Mouse (Mus musculus): ENCODE data around the gene Mre11a. TPM values are rescaled to one million over a fixed set of nuclear protein-coding genes. Genes with fewer than 3 reads are reported as not detected.

The Mre11a gene
- polyA plus RNA-seq, 1 experiment from 2014 or later, result 4.7 TPM

GRCm38 (mm10) chr9:14859868-14860639, 75.6 kb downstream of the Mre11a start, which contains the start of gene Gpr83:
Gpr83 (plus strand) TSS chr9:14860210.
- DNase-seq (ENCODE audit: low spot score) (peak; percentile 41), ATAC-seq (peak; percentile 35)
- Histone ChIP-seq H3K27ac (ENCODE audit: low read length) (no peak within 1 kb of the TSS), H3K36me3 (ENCODE audit: insufficient read depth, low read length) (no peaks in the 10 kb centered on the region), H3K4me2 (replicated peaks; ENCODE audit: low read depth, low read length) (peak within 1 kb of the TSS; percentile 55), H3K9ac (replicated peaks; ENCODE audit: low read depth) (no peak within 1 kb of the TSS), H3K4me1 (ENCODE audit: insufficient read depth, low read depth, low read length) (no peaks in the 10 kb centered on the region; the same call in 1 of the 2 replicates), H3K27me3 (replicated peaks; ENCODE audit: insufficient read depth, low read length) (peaks cover 36% of the 10 kb centered on the region), H3K9me3 (ENCODE audit: low read length) (no peaks in the 10 kb centered on the region), H3K4me3 (ENCODE audit: low read depth, low read length) (peak within 1 kb of the TSS; percentile 24)
- TF ChIP-seq CTCF (IDR thresholded peaks at IDR 0.05) (no peak), EP300 (IDR thresholded peaks at IDR 0.05) (no peak)
- WGBS, result 2% methylated on average over 39 of the region's 47 CpGs

- no peak overlapping the region for H3K27ac ChIP-seq (ENCODE audit: low read length)
- H3K9me3 ChIP-seq (ENCODE audit: low read length), result no peaks in the 10 kb centered on the region
- no peak overlapping the region for H3K4me2 ChIP-seq (replicated peaks; ENCODE audit: low read depth, low read length)
- no peak overlapping the region for H3K9ac ChIP-seq (replicated peaks; ENCODE audit: low read depth)
- H3K27me3 ChIP-seq (replicated peaks; ENCODE audit: insufficient read depth, low read length), result peaks cover 34% of the 10 kb centered on the region
- DNase-seq (ENCODE audit: low spot score), result no peak
- TF ChIP-seq CTCF (IDR thresholded peaks at IDR 0.05) (no peak), EP300 (IDR thresholded peaks at IDR 0.05) (no peak)
- H3K4me1 ChIP-seq (ENCODE audit: insufficient read depth, low read depth, low read length), result no peaks in the 10 kb centered on the region; the same call in 1 of the 2 replicates
- no peak for ATAC-seq
- no peaks in the 10 kb centered on the region for H3K36me3 ChIP-seq (ENCODE audit: insufficient read depth, low read length)
- no peak overlapping the region for H3K4me3 ChIP-seq (ENCODE audit: low read depth, low read length)
- 82% methylated on average over 3 of the region's 3 CpGs for WGBS
Observed at GRCm38 (mm10) chr9:14863126-14863525, 78.7 kb downstream of the Mre11a start.

GRCm38 (mm10) chr9:14864726-14865125, 80.3 kb downstream of the Mre11a start:
- Histone ChIP-seq H3K4me2 (replicated peaks; ENCODE audit: low read depth, low read length) (no peak overlapping the region), H3K9me3 (ENCODE audit: low read length) (no peaks in the 10 kb centered on the region), H3K4me3 (ENCODE audit: low read depth, low read length) (no peak overlapping the region), H3K36me3 (ENCODE audit: insufficient read depth, low read length) (no peaks in the 10 kb centered on the region), H3K9ac (replicated peaks; ENCODE audit: low read depth) (no peak overlapping the region), H3K27ac (ENCODE audit: low read length) (no peak overlapping the region), H3K4me1 (ENCODE audit: insufficient read depth, low read depth, low read length) (no peaks in the 10 kb centered on the region; the same call in 1 of the 2 replicates), H3K27me3 (replicated peaks; ENCODE audit: insufficient read depth, low read length) (peaks cover 18% of the 10 kb centered on the region)
- TF ChIP-seq CTCF (IDR thresholded peaks at IDR 0.05), result no peak
- TF ChIP-seq EP300 (IDR thresholded peaks at IDR 0.05), result no peak
- ATAC-seq (no peak), DNase-seq (ENCODE audit: low spot score) (no peak)
- WGBS, result 76% methylated on average over 9 of the region's 9 CpGs

- DNase-seq (ENCODE audit: low spot score) (peak; percentile 68), ATAC-seq (peak; percentile 62)
- H3K4me1 ChIP-seq (ENCODE audit: insufficient read depth, low read depth, low read length), result no peaks in the 10 kb centered on the region
- WGBS, result 27% methylated on average over 7 of the region's 7 CpGs
- no peak overlapping the region for H3K9ac ChIP-seq (replicated peaks; ENCODE audit: low read depth)
- H3K9me3 ChIP-seq (ENCODE audit: low read length), result no peaks in the 10 kb centered on the region
- no peak overlapping the region for H3K27ac ChIP-seq (ENCODE audit: low read length)
- TF ChIP-seq EP300 (IDR thresholded peaks at IDR 0.05), result no peak
- TF ChIP-seq CTCF (IDR thresholded peaks at IDR 0.05), result peak; percentile 87
- H3K4me3 ChIP-seq (ENCODE audit: low read depth, low read length), result no peak overlapping the region
- no peak overlapping the region for H3K4me2 ChIP-seq (replicated peaks; ENCODE audit: low read depth, low read length)
- no peaks in the 10 kb centered on the region for H3K27me3 ChIP-seq (replicated peaks; ENCODE audit: insufficient read depth, low read length)
- H3K36me3 ChIP-seq (ENCODE audit: insufficient read depth, low read length), result no peaks in the 10 kb centered on the region
Observed at GRCm38 (mm10) chr9:14866957-14867356, 82.5 kb downstream of the Mre11a start.

- Histone ChIP-seq H3K9ac (replicated peaks; ENCODE audit: low read depth) (no peak overlapping the region), H3K27me3 (replicated peaks; ENCODE audit: insufficient read depth, low read length) (no peaks in the 10 kb centered on the region), H3K4me2 (replicated peaks; ENCODE audit: low read depth, low read length) (no peak overlapping the region), H3K4me3 (ENCODE audit: low read depth, low read length) (no peak overlapping the region), H3K4me1 (ENCODE audit: insufficient read depth, low read depth, low read length) (no peaks in the 10 kb centered on the region), H3K36me3 (ENCODE audit: insufficient read depth, low read length) (no peaks in the 10 kb centered on the region), H3K9me3 (ENCODE audit: low read length) (no peaks in the 10 kb centered on the region), H3K27ac (ENCODE audit: low read length) (no peak overlapping the region)
- WGBS, result 91% methylated on average over 8 of the region's 8 CpGs
- no peak for DNase-seq (ENCODE audit: low spot score)
- TF ChIP-seq EP300 (IDR thresholded peaks at IDR 0.05) (no peak), CTCF (IDR thresholded peaks at IDR 0.05) (no peak)
- ATAC-seq, result no peak
Observed at GRCm38 (mm10) chr9:14868326-14868725, 83.9 kb downstream of the Mre11a start.

GRCm38 (mm10) chr9:14870377-14870776, 85.9 kb downstream of the Mre11a start:
- Histone ChIP-seq H3K27ac (ENCODE audit: low read length) (no peak overlapping the region), H3K4me2 (replicated peaks; ENCODE audit: low read depth, low read length) (no peak overlapping the region), H3K27me3 (replicated peaks; ENCODE audit: insufficient read depth, low read length) (no peaks in the 10 kb centered on the region), H3K9me3 (ENCODE audit: low read length) (no peaks in the 10 kb centered on the region), H3K4me1 (ENCODE audit: insufficient read depth, low read depth, low read length) (no peaks in the 10 kb centered on the region), H3K36me3 (ENCODE audit: insufficient read depth, low read length) (no peaks in the 10 kb centered on the region), H3K9ac (replicated peaks; ENCODE audit: low read depth) (no peak overlapping the region), H3K4me3 (ENCODE audit: low read depth, low read length) (no peak overlapping the region)
- 88% methylated on average over 2 of the region's 2 CpGs for WGBS
- TF ChIP-seq EP300 (IDR thresholded peaks at IDR 0.05) (no peak), CTCF (IDR thresholded peaks at IDR 0.05) (no peak)
- ATAC-seq (no peak), DNase-seq (ENCODE audit: low spot score) (no peak)

All from lung, postnatal 0 days (tissue).